Mouse (Mus musculus) leukemia stem cell, adult 10-12 weeks (primary cell): ENCODE measurements around the gene Gabpb1. TPM values are rescaled to one million over a fixed set of nuclear protein-coding genes. Genes with fewer than 3 reads are reported as not detected.

Experiments used
- polyA plus RNA-seq: library from polyadenylated mRNA; stranded (reverse); fragments of >175 nt; gene quantifications from 2 replicates; pipeline ENCODE4 v1.2.3, GENCODE M21; 2012; ENCODE audit warnings: low replicate concordance

Gene Gabpb1
- polyA plus RNA-seq: 3.5 and 4.8 TPM in 2 replicates

DNA sequence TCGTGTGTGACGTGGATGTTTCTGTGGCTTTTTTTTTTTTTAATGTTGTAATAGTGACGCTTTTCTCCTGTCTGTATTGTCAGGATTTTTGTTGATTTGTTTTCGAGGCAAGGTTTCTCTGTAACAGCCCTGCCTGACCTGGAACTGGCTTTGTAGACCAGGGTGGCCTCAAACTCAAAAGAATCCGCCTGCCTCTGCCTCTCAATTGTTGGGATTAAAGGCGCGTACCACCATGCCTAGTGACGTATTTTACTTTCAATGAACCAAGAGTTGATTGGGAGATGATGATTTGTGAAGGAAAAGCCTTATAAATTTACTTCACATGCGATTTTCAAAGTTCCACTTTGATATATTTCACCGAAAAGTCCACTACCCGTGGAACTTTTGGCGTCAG, at the start of gene Gabpb1:
TSS of gene Gabpb1 (minus strand) at position 216 of the 394 bp plus-strand sequence.

DNA sequence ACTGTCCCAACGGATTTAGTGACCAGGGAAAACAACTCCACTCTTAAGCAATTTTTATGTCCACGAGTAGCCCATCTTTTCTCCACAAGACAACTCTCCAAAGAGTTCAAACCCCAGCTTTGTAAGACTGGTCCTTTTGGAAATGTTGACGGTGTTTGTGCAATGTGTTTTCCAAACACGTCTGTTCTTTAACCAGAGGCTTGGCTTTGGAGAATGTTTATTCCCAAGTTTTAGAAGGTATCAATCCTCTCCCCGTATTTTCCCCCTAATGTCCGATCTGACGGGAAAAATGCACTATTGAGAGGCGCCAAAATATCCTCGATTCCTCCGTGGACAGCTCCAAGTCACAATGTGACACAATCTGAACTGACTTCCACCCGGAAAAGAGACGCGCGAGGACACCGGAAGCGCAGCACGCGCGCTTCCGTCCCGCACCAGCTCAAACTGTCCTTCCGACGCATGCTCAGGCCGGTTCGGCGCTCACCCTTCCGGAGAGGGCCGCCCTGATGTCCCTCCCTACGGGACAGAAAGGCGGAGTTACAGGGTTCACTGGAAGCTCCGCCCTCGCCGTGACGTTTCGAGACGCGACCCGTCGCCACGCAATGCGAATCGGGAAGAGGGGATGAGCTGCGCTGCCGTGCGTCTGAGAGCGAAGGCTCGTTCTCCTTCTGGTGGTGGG, 30.8 kb upstream of the Gabpb1 start, which contains the start of gene Usp8:
TSS of gene Usp8 (plus strand) at position 570 of the 679 bp plus-strand sequence.

DNA sequence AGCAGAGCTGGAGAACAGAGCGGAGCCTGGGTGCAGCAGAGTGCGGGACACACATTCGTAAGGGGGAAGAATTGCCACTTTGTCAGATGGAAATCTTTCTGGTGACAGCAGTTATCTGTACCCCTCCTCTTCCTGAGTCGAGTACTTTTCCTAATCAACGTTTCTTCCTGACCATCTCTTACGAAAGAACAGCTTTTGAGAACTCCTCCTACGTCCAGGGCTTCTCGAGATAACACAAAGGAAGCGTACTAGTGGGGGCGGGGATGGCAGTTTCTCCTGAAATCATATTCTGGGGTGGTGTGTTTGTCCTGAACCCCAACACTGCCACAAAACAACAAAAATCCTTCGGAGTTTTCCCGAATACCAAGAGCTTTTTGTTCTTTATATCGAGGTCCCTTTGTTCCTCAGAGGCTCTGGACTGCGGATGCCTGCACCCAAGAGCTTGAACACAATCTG, 56.9 kb downstream of the Gabpb1 start, which contains the start of gene Hdc:
TSS of gene Hdc (minus strand) at position 51 of the 456 bp plus-strand sequence.

Other genes with a start within 250 kb of the Gabpb1 start
- gene Atp8b4, start 175.7 kb downstream of the Gabpb1 start, polyA plus RNA-seq: 0.11 TPM in 1 of 2 replicates, not detected in the other
- 0.08 TPM in 1 of 2 replicates, not detected in the other for gene Slc27a2, start 123.9 kb downstream of the Gabpb1 start, polyA plus RNA-seq
- 1.8 and 1.9 TPM in 2 replicates for gene Hdc, start 57.0 kb downstream of the Gabpb1 start, polyA plus RNA-seq
- gene Usp8, start 31.0 kb upstream of the Gabpb1 start, polyA plus RNA-seq: 7.3 and 12.6 TPM in 2 replicates
- gene Usp50, start 107.1 kb upstream of the Gabpb1 start, polyA plus RNA-seq: 0.14 TPM in 1 of 2 replicates, not detected in the other
- gene Trpm7, start 199.9 kb upstream of the Gabpb1 start, polyA plus RNA-seq: 3.6 and 7.7 TPM in 2 replicates